Mouse (Mus musculus) central nervous system, embryonic 18 days (tissue): Measurements from ENCODE around the gene Rsph4a. TPM values are rescaled to one million over a fixed set of nuclear protein-coding genes. Genes with fewer than 3 reads are reported as not detected.

Source experiments
- polyA plus RNA-seq: library from polyadenylated mRNA; depleted of rRNA; stranded (reverse); fragments of >200 nt; gene quantifications from 2 replicates; pipeline ENCODE4 v1.2.3, GENCODE M21; 2012; rRNA removed

Gene Rsph4a
- polyA plus RNA-seq, result 0.76 and 1.2 TPM in 2 replicates

DNA sequence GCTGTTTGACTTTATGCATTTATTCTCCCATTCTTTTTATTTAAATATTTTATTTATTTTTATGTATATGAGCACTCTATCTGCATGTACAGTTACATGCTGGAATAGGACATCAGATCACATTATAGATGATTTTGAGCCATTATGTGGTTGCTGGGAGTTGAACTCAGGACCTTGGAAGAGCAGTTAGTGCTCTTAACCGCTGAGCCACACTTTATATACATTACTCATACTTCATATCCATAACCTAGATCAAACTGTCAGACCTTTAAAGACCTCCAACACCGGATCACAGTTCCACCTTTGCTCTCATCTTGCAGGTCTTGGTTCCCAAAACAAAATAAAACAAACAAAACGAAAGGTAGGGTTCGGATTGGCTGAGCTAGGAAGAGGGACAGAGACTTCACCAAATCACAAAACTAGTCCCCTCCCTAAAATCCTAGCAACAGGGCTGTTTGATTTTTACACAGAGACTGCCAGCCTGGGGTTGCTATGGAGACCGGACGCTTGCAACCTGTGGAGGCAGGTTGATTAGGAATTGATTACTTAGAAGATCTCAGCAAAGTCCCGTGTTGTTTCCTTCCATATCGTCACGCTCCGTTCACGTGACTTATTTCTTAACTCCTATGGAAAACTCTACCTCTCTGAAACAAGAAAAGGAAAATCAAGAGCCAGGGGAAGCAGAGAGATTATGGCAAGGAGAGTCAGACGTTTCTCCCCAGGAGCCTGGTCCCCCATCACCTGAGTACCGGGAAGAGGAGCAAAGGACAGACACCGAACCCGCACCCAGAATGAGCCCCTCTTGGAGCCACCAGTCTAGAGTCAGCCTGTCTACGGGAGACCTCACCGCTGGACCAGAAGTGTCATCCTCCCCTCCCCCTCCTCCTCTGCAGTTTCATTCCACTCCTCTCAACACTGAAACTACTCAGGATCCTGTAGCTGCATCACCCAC, at the start of gene Rsph4a:
Gene Rsph4a (plus strand): TSS at position 582 of the 952 bp plus-strand sequence.

DNA sequence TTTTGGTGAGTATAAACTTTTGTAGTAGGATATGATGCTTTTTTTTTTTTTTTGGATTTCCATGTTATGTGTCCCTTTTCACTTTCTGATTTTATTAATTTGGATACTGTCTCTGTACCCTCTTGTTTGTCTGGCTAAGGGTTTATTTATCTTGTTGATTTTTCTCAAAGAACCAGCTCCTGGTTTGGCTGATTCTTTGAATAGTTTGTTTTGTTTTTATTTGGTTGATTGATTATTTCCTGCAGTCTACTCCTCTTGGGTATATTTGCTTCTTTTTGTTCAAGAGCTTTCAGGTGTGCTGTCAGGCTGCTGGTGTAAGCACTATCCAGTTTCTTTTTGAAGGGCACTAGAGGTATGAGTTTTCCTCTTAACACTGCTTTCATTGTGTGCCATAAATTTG, 47.5 kb upstream of the Rsph4a start, which contains the start of gene Sult3a1:
Gene Sult3a1 (plus strand): TSS at position 301 of the 400 bp plus-strand sequence.

DNA sequence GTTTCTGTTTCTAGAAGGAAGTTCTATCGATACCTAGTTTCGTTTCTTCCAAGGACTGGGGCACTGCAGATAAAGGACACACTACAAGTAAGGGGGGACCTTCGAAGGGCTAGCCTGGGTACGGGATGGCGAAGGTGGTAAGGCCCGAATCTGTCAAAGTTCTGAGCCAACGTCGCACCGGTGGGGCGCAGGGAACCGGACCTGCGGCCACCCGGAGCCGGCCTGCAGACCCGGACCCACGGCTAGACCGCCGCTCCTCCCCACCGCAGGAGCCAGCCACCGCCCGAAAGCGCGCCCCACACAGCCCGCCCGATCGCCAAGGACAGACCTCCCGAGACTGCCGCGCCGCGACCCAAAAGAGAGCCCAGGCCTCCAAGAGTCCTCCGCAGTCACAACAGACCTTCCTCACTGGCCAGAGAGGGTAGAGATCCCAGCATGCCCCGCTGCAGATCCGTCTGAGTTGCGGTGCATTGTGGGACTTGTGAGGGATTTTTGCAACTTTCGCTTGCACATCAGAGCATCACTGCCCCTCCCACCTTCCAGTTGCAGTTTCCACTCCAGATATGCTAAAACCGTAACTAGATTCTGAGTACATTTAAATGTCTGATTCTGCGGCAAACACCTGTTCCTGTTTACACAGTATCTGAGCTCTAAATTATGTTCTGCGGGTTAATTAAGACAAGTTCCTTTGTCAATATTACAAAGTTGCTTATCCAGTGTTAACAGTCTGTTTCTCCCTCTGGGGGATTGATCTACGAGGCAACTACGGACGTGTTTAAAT, 46.1 kb downstream of the Rsph4a start, which contains the start of gene Zup1:
Gene Zup1 (minus strand): TSS at position 467 of the 781 bp plus-strand sequence.

Other genes with a start within 250 kb of the Rsph4a start
- gene Sult3a2, start 118.4 kb upstream of the Rsph4a start, polyA plus RNA-seq, result not detected in 2 replicates
- gene Sult3a1, start 47.4 kb upstream of the Rsph4a start, polyA plus RNA-seq, result not detected in 2 replicates
- gene Zup1, start 46.2 kb downstream of the Rsph4a start, polyA plus RNA-seq, result 11.8 and 12.4 TPM in 2 replicates
- gene Rwdd1, start 114.5 kb downstream of the Rsph4a start, polyA plus RNA-seq, result 70.7 and 83.6 TPM in 2 replicates
- 0.08 TPM in 1 of 2 replicates, not detected in the other for gene Trappc3l, start 132.5 kb downstream of the Rsph4a start, polyA plus RNA-seq
- not detected in 2 replicates for gene Calhm4, start 139.2 kb downstream of the Rsph4a start, polyA plus RNA-seq
- 0.52 and 0.70 TPM in 2 replicates for gene Calhm5, start 191.4 kb downstream of the Rsph4a start, polyA plus RNA-seq
- gene Calhm6, start 222.9 kb downstream of the Rsph4a start, polyA plus RNA-seq, result 0.35 and 0.61 TPM in 2 replicates